Mouse (Mus musculus): Measurements from ENCODE around the gene Klrb1f. TPM values are rescaled to one million over a fixed set of nuclear protein-coding genes. Genes with fewer than 3 reads are reported as not detected.
A peak's percentile ranks its signal among the peaks of the same experiment; 100 is the strongest.

The Klrb1f gene
- polyA plus RNA-seq, 1 experiment from 2014 or later = 0.11 TPM

DNA sequence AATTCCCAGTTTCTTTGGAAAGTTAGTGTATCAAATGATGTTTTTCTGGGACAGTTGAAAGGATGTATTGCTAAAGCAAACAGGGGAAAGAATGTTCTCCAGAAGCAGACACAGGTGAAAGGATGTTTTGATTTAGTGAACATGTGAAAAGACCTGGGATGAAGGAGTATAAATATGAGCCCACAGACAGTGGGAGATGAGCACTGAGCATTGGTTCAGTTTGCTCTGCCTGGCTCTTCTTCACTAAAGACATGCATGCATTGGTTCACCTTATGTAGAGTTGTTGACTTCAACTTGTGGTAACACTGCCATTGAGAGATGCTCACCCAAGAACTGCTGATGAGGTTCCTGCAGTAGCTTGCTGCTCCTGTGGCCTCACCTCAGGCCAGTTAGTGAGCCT lies 9.4 kb upstream of the Klrb1f start:
- Histone ChIP-seq H3K9ac (ENCODE audit: low read length) (no peak overlapping the region), H3K9me3 (ENCODE audit: control insufficient read depth, low read length) (no peaks in the 10 kb centered on the region), H3K36me3 (ENCODE audit: control insufficient read depth, insufficient read depth, low read length) (no peaks in the 10 kb centered on the region), H3K4me2 (ENCODE audit: low read depth, severe bottlenecking) (no peak overlapping the region), H3K4me1 (ENCODE audit: control insufficient read depth, insufficient read depth, low read length) (no peaks in the 10 kb centered on the region), H3K27ac (replicated peaks; ENCODE audit: low read depth, low read length) (no peak overlapping the region), H3K4me3 (ENCODE audit: low read depth, low read length) (no peak overlapping the region), H3K27me3 (ENCODE audit: control insufficient read depth, insufficient read depth, low read length) (no peaks in the 10 kb centered on the region)
- ATAC-seq (ENCODE audit: insufficient number of reproducible peaks, low FRiP score, low TSS enrichment, low read depth) (no peak), DNase-seq (ENCODE audit: low spot score) (no peak)

DNA sequence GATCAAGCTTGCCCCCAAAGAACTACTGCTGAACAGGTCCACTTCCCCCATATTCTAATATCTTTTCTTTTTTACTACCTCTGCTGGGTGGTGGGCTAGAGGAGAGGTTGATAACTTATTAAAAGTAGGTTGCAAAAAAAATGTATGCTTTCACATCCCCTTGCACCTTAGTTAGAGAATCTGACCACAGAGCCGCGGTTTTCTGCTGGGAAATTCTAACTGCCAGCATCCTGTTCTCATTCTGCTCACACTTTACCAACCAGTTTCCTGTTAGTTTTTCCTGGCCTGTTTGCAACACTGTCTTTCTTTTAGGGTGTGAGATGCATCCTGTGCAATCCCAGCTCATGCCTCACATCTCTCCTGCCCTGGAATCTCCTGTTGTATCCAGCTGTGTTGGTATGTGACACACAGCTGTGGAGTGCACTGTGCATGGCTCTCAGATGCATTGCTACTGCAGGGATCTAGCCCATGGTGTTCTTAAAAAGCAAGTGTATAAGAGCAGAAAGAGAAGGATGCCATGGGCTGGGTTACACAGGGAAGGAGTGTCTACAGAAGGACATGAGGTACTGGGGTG lies 8.7 kb upstream of the Klrb1f start:
- H3K9me3 ChIP-seq (ENCODE audit: control insufficient read depth, low read length) = no peaks in the 10 kb centered on the region
- H3K27ac ChIP-seq (replicated peaks; ENCODE audit: low read depth, low read length) = no peak overlapping the region
- WGBS = 82% methylated on average over 2 of the region's 2 CpGs
- no peak for ATAC-seq (ENCODE audit: insufficient number of reproducible peaks, low FRiP score, low TSS enrichment, low read depth)
- H3K36me3 ChIP-seq (ENCODE audit: control insufficient read depth, insufficient read depth, low read length) = no peaks in the 10 kb centered on the region
- H3K4me1 ChIP-seq (ENCODE audit: control insufficient read depth, insufficient read depth, low read length) = no peaks in the 10 kb centered on the region
- no peak for DNase-seq (ENCODE audit: low spot score)
- no peak overlapping the region for H3K9ac ChIP-seq (ENCODE audit: low read length)
- H3K4me3 ChIP-seq (ENCODE audit: low read depth, low read length) = no peak overlapping the region
- no peak overlapping the region for H3K4me2 ChIP-seq (ENCODE audit: low read depth, severe bottlenecking)
- H3K27me3 ChIP-seq (ENCODE audit: control insufficient read depth, insufficient read depth, low read length) = no peaks in the 10 kb centered on the region

DNA sequence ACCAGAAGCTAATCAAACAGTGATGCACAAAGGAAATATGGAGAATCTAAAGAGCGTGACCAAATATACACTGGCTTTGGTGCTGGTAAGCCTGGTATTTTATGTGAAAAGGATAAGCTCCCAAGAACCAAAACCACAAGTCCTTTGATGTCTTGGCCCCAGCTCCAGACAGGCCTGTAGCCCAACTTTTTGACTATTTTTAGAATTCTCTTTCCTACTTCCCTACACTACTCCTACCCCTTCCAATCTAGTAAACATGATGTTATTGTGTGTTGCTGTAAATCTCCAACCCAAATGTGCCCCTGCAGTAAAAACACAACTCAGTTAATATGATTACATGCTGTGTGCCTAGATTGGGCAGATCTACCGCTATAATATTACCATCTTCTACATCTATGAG lies 4.2 kb upstream of the Klrb1f start:
- Histone ChIP-seq H3K9ac (ENCODE audit: low read length) (no peak overlapping the region), H3K9me3 (ENCODE audit: control insufficient read depth, low read length) (no peaks in the 10 kb centered on the region), H3K4me2 (ENCODE audit: low read depth, severe bottlenecking) (no peak overlapping the region), H3K4me3 (ENCODE audit: low read depth, low read length) (no peak overlapping the region), H3K27ac (replicated peaks; ENCODE audit: low read depth, low read length) (no peak overlapping the region), H3K36me3 (ENCODE audit: control insufficient read depth, insufficient read depth, low read length) (no peaks in the 10 kb centered on the region), H3K27me3 (ENCODE audit: control insufficient read depth, insufficient read depth, low read length) (no peaks in the 10 kb centered on the region), H3K4me1 (ENCODE audit: control insufficient read depth, insufficient read depth, low read length) (no peaks in the 10 kb centered on the region)
- 92% methylated on average over 2 of the region's 2 CpGs for WGBS
- no peak for ATAC-seq (ENCODE audit: insufficient number of reproducible peaks, low FRiP score, low TSS enrichment, low read depth)
- no peak for DNase-seq (ENCODE audit: low spot score)

DNA sequence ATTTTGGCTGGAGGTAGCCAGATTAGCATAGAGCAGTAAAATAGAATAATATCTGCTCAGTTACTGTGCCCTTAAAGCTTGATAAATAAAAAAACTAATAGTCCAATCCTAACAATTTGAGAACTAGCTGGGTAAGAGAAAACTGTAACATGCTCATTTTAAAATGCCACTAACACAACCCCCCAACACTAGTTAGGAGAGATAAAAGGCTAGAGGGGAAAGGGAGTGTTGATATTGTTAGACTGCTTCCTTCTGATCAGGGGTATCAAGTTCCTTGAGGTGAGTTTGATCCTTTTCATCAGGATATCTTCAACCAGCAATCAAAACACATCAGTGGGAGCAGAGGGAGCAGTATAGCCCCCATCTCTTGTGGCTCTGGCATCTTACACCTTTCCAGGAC lies 3.2 kb upstream of the Klrb1f start:
- no peak overlapping the region for H3K4me2 ChIP-seq (ENCODE audit: low read depth, severe bottlenecking)
- no peak overlapping the region for H3K27ac ChIP-seq (replicated peaks; ENCODE audit: low read depth, low read length)
- H3K4me3 ChIP-seq (ENCODE audit: low read depth, low read length) = no peak overlapping the region
- no peak overlapping the region for H3K9ac ChIP-seq (ENCODE audit: low read length)
- no peaks in the 10 kb centered on the region for H3K27me3 ChIP-seq (ENCODE audit: control insufficient read depth, insufficient read depth, low read length)
- no peaks in the 10 kb centered on the region for H3K9me3 ChIP-seq (ENCODE audit: control insufficient read depth, low read length)
- ATAC-seq (ENCODE audit: insufficient number of reproducible peaks, low FRiP score, low TSS enrichment, low read depth) = no peak
- H3K36me3 ChIP-seq (ENCODE audit: control insufficient read depth, insufficient read depth, low read length) = no peaks in the 10 kb centered on the region
- H3K4me1 ChIP-seq (ENCODE audit: control insufficient read depth, insufficient read depth, low read length) = no peaks in the 10 kb centered on the region
- no peak for DNase-seq (ENCODE audit: low spot score)

DNA sequence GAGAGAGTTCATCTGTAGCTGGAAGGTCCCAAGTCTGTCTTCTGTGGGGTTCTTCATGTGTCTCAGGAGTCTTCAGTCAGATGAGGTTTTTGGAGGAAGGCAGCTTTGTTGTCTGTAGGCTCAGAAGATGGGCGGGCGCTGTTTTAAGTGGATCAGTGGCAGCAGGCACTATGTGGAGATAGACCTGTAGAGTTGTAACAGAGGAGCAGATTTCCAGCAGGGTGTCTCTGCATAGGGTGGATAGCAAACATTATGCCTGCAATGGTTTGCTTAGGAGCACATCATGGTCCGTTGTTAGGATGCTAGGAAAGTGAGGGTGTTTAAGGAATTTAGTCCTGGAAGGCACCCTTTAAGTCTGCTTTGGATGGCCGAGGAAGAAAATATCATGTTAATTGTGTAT lies 2.7 kb downstream of the Klrb1f start:
- Histone ChIP-seq H3K4me3 (ENCODE audit: low read depth, low read length) (no peak overlapping the region), H3K27ac (replicated peaks; ENCODE audit: low read depth, low read length) (no peak overlapping the region)
- 26% methylated on average over 4 of the region's 4 CpGs for WGBS

DNA sequence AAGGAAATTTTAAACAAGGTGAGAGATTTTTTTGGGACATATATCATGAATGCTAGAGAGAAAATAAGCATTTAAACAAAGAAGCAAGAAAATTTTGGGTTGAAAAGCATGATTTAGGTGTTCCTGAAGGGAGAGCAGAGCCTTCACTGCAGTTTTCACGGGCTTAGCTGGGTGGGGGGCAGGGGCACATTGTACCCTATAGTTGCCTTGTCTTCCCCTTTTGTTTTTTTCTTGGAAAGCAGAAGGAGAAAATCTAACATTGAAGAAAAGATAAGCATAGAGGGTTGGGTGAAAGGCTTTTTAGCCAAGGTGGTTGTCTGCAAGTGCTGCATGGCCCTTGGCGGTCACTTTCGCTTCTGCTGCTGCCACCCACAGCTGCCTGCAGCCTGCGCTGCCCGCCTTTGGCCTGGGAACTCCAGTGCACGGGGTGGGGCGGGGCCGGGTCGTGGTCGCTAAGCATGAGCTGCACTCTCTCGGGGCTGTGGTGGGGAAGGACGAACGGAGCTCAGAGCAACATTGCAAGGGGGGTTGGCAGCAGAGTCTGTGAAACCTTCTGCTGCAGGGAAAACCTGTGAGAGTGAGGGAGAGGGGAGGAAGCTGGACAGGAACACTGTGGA lies 3.3 kb downstream of the Klrb1f start:
- Histone ChIP-seq H3K9ac (ENCODE audit: low read length) (no peak overlapping the region), H3K4me1 (ENCODE audit: control insufficient read depth, insufficient read depth, low read length) (no peaks in the 10 kb centered on the region), H3K4me2 (ENCODE audit: low read depth, severe bottlenecking) (peak overlapping the region; percentile 37), H3K4me3 (ENCODE audit: low read depth, low read length) (peak overlapping the region; percentile 27), H3K27ac (replicated peaks; ENCODE audit: low read depth, low read length) (no peak overlapping the region), H3K36me3 (ENCODE audit: control insufficient read depth, insufficient read depth, low read length) (no peaks in the 10 kb centered on the region), H3K9me3 (ENCODE audit: control insufficient read depth, low read length) (no peaks in the 10 kb centered on the region), H3K27me3 (ENCODE audit: control insufficient read depth, insufficient read depth, low read length) (no peaks in the 10 kb centered on the region)
- 0% methylated on average over 13 of the region's 13 CpGs for WGBS
- ATAC-seq (ENCODE audit: insufficient number of reproducible peaks, low FRiP score, low TSS enrichment, low read depth) (peak; percentile 91), DNase-seq (ENCODE audit: low spot score) (peak; percentile 79)

More for the DNA sequence above, 2.7 kb downstream of the Klrb1f start:
- Histone ChIP-seq H3K4me2 (ENCODE audit: low read depth, severe bottlenecking) (no peak overlapping the region), H3K4me1 (ENCODE audit: control insufficient read depth, insufficient read depth, low read length) (no peaks in the 10 kb centered on the region), H3K9me3 (ENCODE audit: control insufficient read depth, low read length) (no peaks in the 10 kb centered on the region), H3K9ac (ENCODE audit: low read length) (no peak overlapping the region), H3K27me3 (ENCODE audit: control insufficient read depth, insufficient read depth, low read length) (no peaks in the 10 kb centered on the region), H3K36me3 (ENCODE audit: control insufficient read depth, insufficient read depth, low read length) (no peaks in the 10 kb centered on the region)
- peak; percentile 22 for DNase-seq (ENCODE audit: low spot score)
- no peak for ATAC-seq (ENCODE audit: insufficient number of reproducible peaks, low FRiP score, low TSS enrichment, low read depth)

DNA sequence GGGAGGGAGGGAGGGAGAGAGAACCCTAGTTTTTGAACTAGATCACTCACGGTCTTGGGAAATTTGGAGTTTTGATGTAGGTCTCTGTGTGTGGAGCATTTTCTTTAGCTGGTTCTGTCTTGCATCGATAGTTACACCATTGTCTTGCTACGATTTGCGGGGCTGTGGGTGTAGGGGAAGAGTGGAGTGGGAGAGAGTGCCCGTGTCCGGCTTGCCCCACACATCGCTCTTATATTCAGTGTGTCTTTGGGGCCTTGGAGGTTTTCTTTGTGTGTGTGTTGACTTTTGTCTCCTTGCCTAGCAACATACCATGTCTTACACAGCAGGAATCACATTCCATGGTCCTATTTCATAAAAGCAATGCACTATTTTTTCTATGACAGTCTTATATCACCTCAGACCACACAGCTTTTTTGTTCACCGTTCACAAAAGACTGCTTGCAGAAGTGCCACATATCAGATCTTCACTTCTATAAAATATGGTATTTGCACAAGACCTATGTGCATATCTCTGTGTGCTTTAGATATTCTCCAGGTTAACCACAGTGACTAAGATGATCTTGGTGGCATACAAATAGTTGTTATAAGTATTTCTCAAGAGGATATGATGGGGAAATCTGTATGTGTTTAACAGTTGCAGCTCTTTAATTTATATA lies 4.0 kb downstream of the Klrb1f start:
- ATAC-seq (ENCODE audit: insufficient number of reproducible peaks, low FRiP score, low TSS enrichment, low read depth) = no peak
- no peak overlapping the region for H3K27ac ChIP-seq (replicated peaks; ENCODE audit: low read depth, low read length)
- peak; percentile 28 for DNase-seq (ENCODE audit: low spot score)
- H3K4me2 ChIP-seq (ENCODE audit: low read depth, severe bottlenecking) = peak overlapping the region; percentile 35; the same call in 1 of the 2 replicates
- H3K36me3 ChIP-seq (ENCODE audit: control insufficient read depth, insufficient read depth, low read length) = no peaks in the 10 kb centered on the region
- no peaks in the 10 kb centered on the region for H3K4me1 ChIP-seq (ENCODE audit: control insufficient read depth, insufficient read depth, low read length)
- WGBS = 6% methylated on average over 8 of the region's 8 CpGs
- 0 out of 2 replicates have a peak overlapping the region, but pooled peaks have one; percentile 22 for H3K9ac ChIP-seq (ENCODE audit: low read length)
- H3K27me3 ChIP-seq (ENCODE audit: control insufficient read depth, insufficient read depth, low read length) = no peaks in the 10 kb centered on the region
- H3K9me3 ChIP-seq (ENCODE audit: control insufficient read depth, low read length) = no peaks in the 10 kb centered on the region
- H3K4me3 ChIP-seq (ENCODE audit: low read depth, low read length) = peak overlapping the region; percentile 21

DNA sequence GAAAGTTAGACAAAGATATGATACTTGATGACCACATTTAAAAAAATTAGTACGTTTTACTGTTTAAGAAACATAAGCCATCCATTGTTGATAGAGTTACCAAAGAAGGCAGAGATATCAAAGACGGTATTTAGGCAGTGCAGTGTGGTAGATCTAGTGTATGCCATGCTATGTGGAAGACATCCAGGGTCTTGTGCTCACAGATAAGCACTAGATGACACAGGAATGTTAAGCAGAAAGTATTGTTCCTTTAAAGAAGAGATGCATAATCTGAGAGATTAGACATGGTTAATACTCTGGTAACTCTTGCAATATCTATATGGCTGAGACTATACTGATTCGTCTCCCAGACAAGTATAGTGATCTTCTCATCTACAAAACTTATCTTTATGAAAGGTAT lies 5.4 kb downstream of the Klrb1f start:
- Histone ChIP-seq H3K27ac (replicated peaks; ENCODE audit: low read depth, low read length) (no peak overlapping the region), H3K9me3 (ENCODE audit: control insufficient read depth, low read length) (no peaks in the 10 kb centered on the region), H3K27me3 (ENCODE audit: control insufficient read depth, insufficient read depth, low read length) (no peaks in the 10 kb centered on the region), H3K9ac (ENCODE audit: low read length) (no peak overlapping the region), H3K4me1 (ENCODE audit: control insufficient read depth, insufficient read depth, low read length) (no peaks in the 10 kb centered on the region), H3K36me3 (ENCODE audit: control insufficient read depth, insufficient read depth, low read length) (no peaks in the 10 kb centered on the region), H3K4me2 (ENCODE audit: low read depth, severe bottlenecking) (no peak overlapping the region), H3K4me3 (ENCODE audit: low read depth, low read length) (no peak overlapping the region)
- ATAC-seq (ENCODE audit: insufficient number of reproducible peaks, low FRiP score, low TSS enrichment, low read depth) = no peak
- 83% methylated on average over 3 of the region's 3 CpGs for WGBS
- no peak for DNase-seq (ENCODE audit: low spot score)
